Mouse (Mus musculus): ENCODE data around the gene Gtf2ird2.

The Gtf2ird2 gene

GRCm38 (mm10) chr5:134271421-134271820 lies 87.6 kb downstream of the Gtf2ird2 start:
- no peak for DNase-seq

GRCm38 (mm10) chr5:134272761-134273160 lies 88.9 kb downstream of the Gtf2ird2 start:
- DNase-seq: no peak

GRCm38 (mm10) chr5:134273761-134274160 lies 89.9 kb downstream of the Gtf2ird2 start:
- DNase-seq: no peak
